Mouse (Mus musculus): ENCODE measurements around the gene Abhd2. TPM values are rescaled to one million over a fixed set of nuclear protein-coding genes. Genes with fewer than 3 reads are reported as not detected.

The Abhd2 gene
- polyA plus RNA-seq, 1 experiment: 37.4 TPM

DNA sequence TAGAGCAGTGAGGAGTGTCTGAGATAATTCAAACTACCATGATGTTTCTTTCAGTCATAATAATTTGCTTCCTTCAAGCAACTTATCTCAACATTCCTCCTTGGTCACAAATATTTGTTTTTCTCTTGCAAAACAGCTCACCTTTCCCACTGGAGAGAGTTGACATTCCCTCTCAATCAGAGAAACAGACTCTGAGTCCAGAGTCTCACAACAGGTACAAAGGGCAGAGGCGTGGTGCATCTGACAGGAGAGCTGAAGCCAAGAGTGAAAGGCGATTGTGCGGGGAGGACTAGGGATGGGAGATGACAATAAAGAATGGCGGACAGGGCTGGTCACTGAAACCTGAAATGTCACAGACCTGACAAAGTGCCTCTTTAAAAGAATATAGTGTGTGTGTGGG is 16.3 kb upstream of the Abhd2 start:
- Histone ChIP-seq H3K36me3 (ENCODE audit: control insufficient read depth, insufficient read depth, low read length, poor library complexity, severe bottlenecking) (no peaks in the 10 kb centered on the region), H3K27me3 (ENCODE audit: control insufficient read depth, insufficient read depth, low read length, poor library complexity, severe bottlenecking) (no peaks in the 10 kb centered on the region), H3K27ac (ENCODE audit: insufficient read depth, low read length) (no peak overlapping the region), H3K4me1 (ENCODE audit: control insufficient read depth, insufficient read depth, low read length) (no peaks in the 10 kb centered on the region), H3K9me3 (replicated peaks; ENCODE audit: control insufficient read depth, insufficient read depth, low read length, poor library complexity, severe bottlenecking) (no peaks in the 10 kb centered on the region), H3K9ac (ENCODE audit: low read depth, poor library complexity, severe bottlenecking) (no peak overlapping the region), H3K4me3 (ENCODE audit: low read depth, low read length) (no peak overlapping the region)
- no peak for TF ChIP-seq CTCF (IDR thresholded peaks at IDR 0.05; ENCODE audit: low read depth, low read length)
- no peak for TF ChIP-seq EP300 (IDR thresholded peaks at IDR 0.05; ENCODE audit: insufficient read depth, low read depth, low read length)
- TF ChIP-seq POLR2A (IDR thresholded peaks at IDR 0.05; ENCODE audit: insufficient read depth, low read length): no peak

DNA sequence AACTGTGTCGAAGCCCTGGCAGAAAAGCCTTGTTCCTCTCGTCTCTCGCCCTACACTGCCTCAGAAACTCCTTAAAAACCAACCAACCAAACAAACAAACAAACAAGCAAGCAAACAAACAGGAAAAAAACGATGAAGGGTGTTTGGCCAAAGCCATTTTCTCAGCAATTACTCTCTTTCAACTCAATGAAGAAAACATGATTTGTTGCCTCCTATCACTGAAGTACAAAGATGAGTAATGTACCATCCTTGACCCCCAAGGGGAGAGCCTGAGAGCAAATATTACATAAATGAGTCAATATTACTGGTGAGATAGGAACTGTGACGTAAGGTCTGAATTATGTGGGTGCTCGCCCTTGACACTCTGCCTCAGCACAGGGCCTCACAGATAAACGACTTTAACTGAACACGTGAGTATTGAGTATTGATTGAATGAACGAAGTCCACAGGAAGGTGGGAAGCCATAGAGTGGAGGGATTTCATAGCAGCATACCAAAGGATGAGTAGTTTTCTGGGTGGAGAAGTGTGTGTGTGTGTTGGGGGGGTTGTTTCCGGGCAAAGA is 13.9 kb upstream of the Abhd2 start:
- H3K4me3 ChIP-seq (ENCODE audit: low read depth, low read length): no peak overlapping the region
- no peak overlapping the region for H3K9ac ChIP-seq (ENCODE audit: low read depth, poor library complexity, severe bottlenecking)
- H3K4me1 ChIP-seq (ENCODE audit: control insufficient read depth, insufficient read depth, low read length): peaks cover 2% of the 10 kb centered on the region
- H3K9me3 ChIP-seq (replicated peaks; ENCODE audit: control insufficient read depth, insufficient read depth, low read length, poor library complexity, severe bottlenecking): no peaks in the 10 kb centered on the region
- H3K36me3 ChIP-seq (ENCODE audit: control insufficient read depth, insufficient read depth, low read length, poor library complexity, severe bottlenecking): no peaks in the 10 kb centered on the region
- H3K27me3 ChIP-seq (ENCODE audit: control insufficient read depth, insufficient read depth, low read length, poor library complexity, severe bottlenecking): no peaks in the 10 kb centered on the region
- H3K27ac ChIP-seq (ENCODE audit: insufficient read depth, low read length): no peak overlapping the region
- TF ChIP-seq POLR2A (IDR thresholded peaks at IDR 0.05; ENCODE audit: insufficient read depth, low read length): no peak
- TF ChIP-seq EP300 (IDR thresholded peaks at IDR 0.05; ENCODE audit: insufficient read depth, low read depth, low read length): no peak
- TF ChIP-seq CTCF (IDR thresholded peaks at IDR 0.05; ENCODE audit: low read depth, low read length): no peak

DNA sequence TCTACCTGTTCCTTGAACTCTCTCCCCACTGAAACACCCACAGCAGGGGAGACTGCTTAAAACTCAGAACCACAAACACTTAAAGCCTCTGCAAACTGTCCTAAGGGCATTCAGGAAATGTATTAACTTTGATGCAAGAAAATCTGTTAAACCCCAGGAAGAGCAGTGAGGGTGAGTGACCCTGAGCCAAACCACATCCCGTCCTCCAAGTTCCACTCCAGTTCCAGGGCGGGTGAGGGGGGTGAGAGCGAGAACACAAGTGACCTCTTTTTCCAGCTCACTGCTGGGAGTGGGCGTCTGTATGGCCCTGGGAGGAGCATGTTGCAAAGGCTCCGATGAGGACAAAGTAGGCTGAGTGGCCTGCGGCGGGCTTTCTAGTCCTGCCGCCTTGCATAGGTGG is 10.5 kb upstream of the Abhd2 start:
- H3K27me3 ChIP-seq (ENCODE audit: control insufficient read depth, insufficient read depth, low read length, poor library complexity, severe bottlenecking): no peaks in the 10 kb centered on the region
- H3K4me3 ChIP-seq (ENCODE audit: low read depth, low read length): no peak overlapping the region
- H3K9ac ChIP-seq (ENCODE audit: low read depth, poor library complexity, severe bottlenecking): no peak overlapping the region
- H3K27ac ChIP-seq (ENCODE audit: insufficient read depth, low read length): no peak overlapping the region
- TF ChIP-seq EP300 (IDR thresholded peaks at IDR 0.05; ENCODE audit: insufficient read depth, low read depth, low read length): no peak
- TF ChIP-seq POLR2A (IDR thresholded peaks at IDR 0.05; ENCODE audit: insufficient read depth, low read length): no peak
- TF ChIP-seq CTCF (IDR thresholded peaks at IDR 0.05; ENCODE audit: low read depth, low read length): no peak
- no peaks in the 10 kb centered on the region for H3K9me3 ChIP-seq (replicated peaks; ENCODE audit: control insufficient read depth, insufficient read depth, low read length, poor library complexity, severe bottlenecking)
- peaks cover 2% of the 10 kb centered on the region for H3K4me1 ChIP-seq (ENCODE audit: control insufficient read depth, insufficient read depth, low read length)
- H3K36me3 ChIP-seq (ENCODE audit: control insufficient read depth, insufficient read depth, low read length, poor library complexity, severe bottlenecking): no peaks in the 10 kb centered on the region

DNA sequence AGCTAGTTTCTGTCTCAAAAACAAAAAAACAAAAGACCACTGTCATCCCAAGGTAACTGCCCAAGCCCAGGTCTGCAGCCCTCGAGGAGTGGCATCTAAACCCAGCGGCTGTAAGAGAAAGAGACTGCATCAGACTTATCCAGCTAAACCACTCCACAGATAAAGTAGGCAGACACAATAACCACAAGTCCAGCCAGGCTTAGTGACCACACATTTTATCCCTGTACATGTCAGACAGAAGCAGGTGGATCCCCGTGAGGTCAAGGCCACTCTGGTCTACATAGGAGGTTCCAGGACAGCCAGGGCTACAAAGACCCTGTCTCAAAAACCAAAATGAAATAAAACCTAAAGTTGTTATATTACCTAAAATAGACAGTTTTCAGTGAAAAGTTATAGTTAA is 9.2 kb upstream of the Abhd2 start:
- H3K27ac ChIP-seq (ENCODE audit: insufficient read depth, low read length): no peak overlapping the region

DNA sequence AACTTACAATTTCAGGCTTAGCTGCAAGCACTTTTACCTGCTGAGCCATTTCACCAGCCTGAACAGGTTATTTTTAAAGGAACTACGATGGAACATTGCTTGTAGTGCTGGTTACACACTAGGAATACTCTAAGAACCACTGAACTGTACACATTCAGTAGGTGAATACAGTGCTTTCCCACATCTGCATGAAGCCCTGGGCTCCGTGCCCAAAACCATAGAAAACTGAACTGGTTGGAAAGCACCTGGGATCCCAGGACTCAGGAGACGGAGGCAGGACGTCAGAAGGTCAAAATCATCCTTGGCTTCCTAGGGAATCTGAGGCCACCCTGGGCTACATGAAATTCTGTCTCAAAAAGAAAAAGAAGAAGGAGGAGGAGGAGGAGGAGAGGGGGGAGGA is 6.8 kb upstream of the Abhd2 start:
- no peak for TF ChIP-seq POLR2A (IDR thresholded peaks at IDR 0.05; ENCODE audit: insufficient read depth, low read length)
- TF ChIP-seq CTCF (IDR thresholded peaks at IDR 0.05; ENCODE audit: low read depth, low read length): no peak
- TF ChIP-seq EP300 (IDR thresholded peaks at IDR 0.05; ENCODE audit: insufficient read depth, low read depth, low read length): no peak
- Histone ChIP-seq H3K36me3 (ENCODE audit: control insufficient read depth, insufficient read depth, low read length, poor library complexity, severe bottlenecking) (no peaks in the 10 kb centered on the region), H3K4me3 (ENCODE audit: low read depth, low read length) (no peak overlapping the region), H3K4me1 (ENCODE audit: control insufficient read depth, insufficient read depth, low read length) (peaks cover 9% of the 10 kb centered on the region), H3K27ac (ENCODE audit: insufficient read depth, low read length) (no peak overlapping the region), H3K9ac (ENCODE audit: low read depth, poor library complexity, severe bottlenecking) (no peak overlapping the region), H3K27me3 (ENCODE audit: control insufficient read depth, insufficient read depth, low read length, poor library complexity, severe bottlenecking) (no peaks in the 10 kb centered on the region), H3K9me3 (replicated peaks; ENCODE audit: control insufficient read depth, insufficient read depth, low read length, poor library complexity, severe bottlenecking) (no peaks in the 10 kb centered on the region)

More for the DNA sequence above, 9.2 kb upstream of the Abhd2 start:
- no peaks in the 10 kb centered on the region for H3K9me3 ChIP-seq (replicated peaks; ENCODE audit: control insufficient read depth, insufficient read depth, low read length, poor library complexity, severe bottlenecking)
- no peak overlapping the region for H3K9ac ChIP-seq (ENCODE audit: low read depth, poor library complexity, severe bottlenecking)
- peaks cover 2% of the 10 kb centered on the region for H3K4me1 ChIP-seq (ENCODE audit: control insufficient read depth, insufficient read depth, low read length)
- H3K27me3 ChIP-seq (ENCODE audit: control insufficient read depth, insufficient read depth, low read length, poor library complexity, severe bottlenecking): no peaks in the 10 kb centered on the region
- H3K36me3 ChIP-seq (ENCODE audit: control insufficient read depth, insufficient read depth, low read length, poor library complexity, severe bottlenecking): no peaks in the 10 kb centered on the region
- H3K4me3 ChIP-seq (ENCODE audit: low read depth, low read length): no peak overlapping the region
- TF ChIP-seq CTCF (IDR thresholded peaks at IDR 0.05; ENCODE audit: low read depth, low read length) (no peak), POLR2A (IDR thresholded peaks at IDR 0.05; ENCODE audit: insufficient read depth, low read length) (no peak), EP300 (IDR thresholded peaks at IDR 0.05; ENCODE audit: insufficient read depth, low read depth, low read length) (no peak)

DNA sequence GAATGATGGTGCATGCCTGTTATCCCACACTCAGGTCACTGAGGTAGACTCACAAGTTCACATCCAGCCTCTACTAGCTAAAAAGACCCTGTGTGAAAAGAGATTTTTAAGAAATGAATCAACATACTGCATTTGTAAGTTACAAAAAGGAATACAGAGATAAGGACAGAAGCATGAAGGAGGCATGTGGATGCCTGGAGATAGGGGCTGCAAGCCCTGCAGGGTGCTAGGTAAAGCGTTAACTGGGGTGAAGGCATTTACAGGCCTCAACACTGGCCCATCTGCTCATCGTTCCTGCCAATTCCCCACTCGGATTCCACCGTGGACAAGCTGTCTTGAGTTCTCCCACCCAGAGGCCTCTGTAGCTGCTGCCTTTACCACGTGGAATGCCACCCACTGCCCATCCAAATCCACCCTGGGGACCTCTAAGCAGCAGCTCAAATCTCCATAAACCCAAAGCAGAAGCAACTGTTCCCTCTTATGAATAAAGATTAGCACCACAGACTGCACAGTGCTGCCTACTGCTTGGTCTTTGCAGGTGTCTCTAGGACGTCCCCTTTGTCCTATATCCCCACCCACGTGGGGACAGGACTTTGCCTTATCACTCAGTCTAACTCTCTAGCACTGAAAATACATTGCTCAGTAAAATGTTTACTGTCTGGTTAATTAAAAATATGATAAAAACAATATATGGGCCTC is 5.2 kb upstream of the Abhd2 start:
- no peak for TF ChIP-seq CTCF (IDR thresholded peaks at IDR 0.05; ENCODE audit: low read depth, low read length)
- TF ChIP-seq POLR2A (IDR thresholded peaks at IDR 0.05; ENCODE audit: insufficient read depth, low read length): no peak
- no peak for TF ChIP-seq EP300 (IDR thresholded peaks at IDR 0.05; ENCODE audit: insufficient read depth, low read depth, low read length)
- Histone ChIP-seq H3K27me3 (ENCODE audit: control insufficient read depth, insufficient read depth, low read length, poor library complexity, severe bottlenecking) (no peaks in the 10 kb centered on the region), H3K9ac (ENCODE audit: low read depth, poor library complexity, severe bottlenecking) (no peak overlapping the region), H3K9me3 (replicated peaks; ENCODE audit: control insufficient read depth, insufficient read depth, low read length, poor library complexity, severe bottlenecking) (no peaks in the 10 kb centered on the region), H3K36me3 (ENCODE audit: control insufficient read depth, insufficient read depth, low read length, poor library complexity, severe bottlenecking) (no peaks in the 10 kb centered on the region), H3K27ac (ENCODE audit: insufficient read depth, low read length) (no peak overlapping the region), H3K4me3 (ENCODE audit: low read depth, low read length) (no peak overlapping the region), H3K4me1 (ENCODE audit: control insufficient read depth, insufficient read depth, low read length) (peaks cover 8% of the 10 kb centered on the region)
